Mouse (Mus musculus) gastrocnemius, postnatal 4 days (tissue): Measurements from ENCODE around the gene Zfp94. TPM values are rescaled to one million over a fixed set of nuclear protein-coding genes. Genes with fewer than 3 reads are reported as not detected.
"Not testable (repeated sequence)": the region's sequence is repeated elsewhere in the genome, so short reads cannot be mapped to it uniquely, and the experiment has no call there.

Experiments used
- DNase-seq, 2 experiments: peaks; one replicate each; pipeline ENCODE4 v3.0.0; 2021 to 2022; ENCODE audit warnings: low spot score in 2 of 2, mixed read lengths in 2 of 2
- microRNA-seq: library from miRNA; unstranded; fragments of <30 nt; microRNA quantifications from one replicate; pipeline ENCODE4 v1.2.0, GENCODE M21; 2021
- total RNA-seq, 2 experiments: library from RNA; stranded (reverse); gene quantifications; 2 replicates each; pipeline ENCODE4 v1.2.3; 2021

The Zfp94 gene
- total RNA-seq, 2 experiments from 2014 or later: 4.0 to 4.2 TPM

DNA sequence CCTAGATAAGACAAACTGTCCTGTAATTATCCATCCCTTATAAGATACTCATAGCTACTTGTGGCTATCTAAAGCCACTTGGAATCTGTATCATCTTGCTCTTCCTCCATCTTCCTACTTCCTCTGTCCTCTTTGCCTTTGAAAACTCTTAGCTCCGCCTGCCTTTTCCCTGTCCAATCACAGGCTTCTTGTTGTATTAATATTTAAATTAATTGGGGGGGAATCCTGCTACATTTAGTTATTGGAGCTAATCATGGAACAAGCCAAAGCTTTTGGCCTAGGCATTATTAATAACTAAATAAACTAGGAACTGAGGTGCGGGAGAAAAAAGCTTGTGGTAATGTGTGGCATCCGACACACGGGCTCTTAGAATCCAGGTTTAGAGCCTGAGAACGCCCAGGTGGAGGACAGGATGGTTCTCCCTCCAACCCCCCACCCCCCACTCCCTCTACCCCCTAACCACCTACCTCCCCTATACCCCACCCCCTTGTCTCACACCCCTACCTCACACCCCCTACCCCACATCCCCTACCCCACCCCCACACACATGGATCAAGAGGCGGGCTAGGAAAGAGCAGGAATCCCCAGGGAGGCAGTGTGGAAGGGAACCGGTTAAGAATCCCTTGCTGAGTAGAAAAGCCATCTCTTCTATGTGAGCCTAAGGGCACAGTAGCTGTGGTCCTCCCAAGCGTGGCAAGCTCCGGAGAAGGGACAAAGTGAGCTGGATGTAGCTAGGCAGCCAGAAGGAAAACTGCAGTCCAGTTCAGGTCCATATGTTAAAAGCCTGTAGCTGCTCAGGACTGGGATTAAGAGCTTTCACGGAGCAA is 36.2 kb downstream of the Zfp94 start:
- DNase-seq: peak in 1 of 2 experiments; percentile 4

DNA sequence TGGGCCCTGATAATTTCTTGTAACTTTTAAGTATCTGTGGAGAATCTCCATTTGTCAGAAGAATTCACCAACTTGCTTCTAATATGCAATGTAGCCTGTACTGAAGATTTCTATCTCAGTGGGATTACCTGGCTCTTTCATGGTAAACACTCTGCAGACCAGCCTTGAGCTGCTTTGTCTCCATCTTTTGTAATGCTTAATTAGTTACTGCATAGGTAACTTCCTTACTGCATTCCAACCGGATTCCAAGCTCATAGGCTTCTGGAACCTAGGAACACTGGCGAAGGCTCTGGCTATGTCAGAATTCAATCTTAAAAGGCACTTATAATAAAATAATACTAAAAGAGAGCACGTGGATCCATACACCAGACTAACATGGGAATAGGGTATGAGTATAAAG is 37.7 kb downstream of the Zfp94 start:
- not testable (repeated sequence) for DNase-seq

- no peak for DNase-seq
These were observed 42.0 kb downstream of the Zfp94 start for GRCm38 (mm10) chr7:24274456-24274855.

DNA sequence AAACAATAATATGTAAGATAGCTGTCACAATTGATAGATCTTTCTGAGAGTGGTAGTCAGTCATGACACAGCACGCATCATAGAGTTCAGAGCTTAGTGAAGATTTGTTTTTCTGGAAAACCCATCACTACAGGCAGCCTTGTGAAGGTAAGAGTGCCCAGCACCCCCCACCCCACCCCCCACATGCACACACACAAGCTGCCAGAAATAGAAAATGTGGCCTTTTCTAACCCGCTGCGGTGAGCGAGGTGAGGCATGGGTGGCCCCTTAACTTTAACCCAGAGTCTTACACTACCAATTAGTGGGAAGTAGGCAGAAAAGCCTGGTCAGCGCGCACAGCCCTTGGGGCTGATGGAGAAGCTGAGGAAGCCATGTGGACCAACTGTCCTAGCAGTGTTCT is 45.3 kb downstream of the Zfp94 start:
- DNase-seq: no peak

DNA sequence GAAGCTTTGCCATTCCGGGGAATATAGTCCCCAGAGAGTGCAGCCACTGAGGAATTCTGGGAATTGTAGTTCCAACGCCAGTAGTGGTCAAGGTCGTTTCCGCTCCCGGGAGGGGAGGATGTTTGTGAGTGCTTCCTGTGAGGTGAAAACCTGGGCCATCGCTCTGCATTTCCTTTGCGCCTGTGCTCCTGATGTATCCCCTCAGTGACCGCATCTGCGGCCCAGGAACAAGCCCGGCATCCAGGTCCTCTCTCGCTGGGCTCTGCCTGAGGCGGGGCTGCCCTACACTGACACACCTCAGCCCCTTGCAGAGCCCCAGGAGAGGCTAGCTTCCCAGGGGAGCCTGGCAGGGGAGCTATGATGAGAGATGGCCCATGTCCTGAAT is 46.2 kb downstream of the Zfp94 start, which contains the start of gene Zfp93:
Zfp93 (plus strand) TSS at position 133 of the 385 bp plus-strand sequence.
- DNase-seq: peak; percentile 28 to 69

DNA sequence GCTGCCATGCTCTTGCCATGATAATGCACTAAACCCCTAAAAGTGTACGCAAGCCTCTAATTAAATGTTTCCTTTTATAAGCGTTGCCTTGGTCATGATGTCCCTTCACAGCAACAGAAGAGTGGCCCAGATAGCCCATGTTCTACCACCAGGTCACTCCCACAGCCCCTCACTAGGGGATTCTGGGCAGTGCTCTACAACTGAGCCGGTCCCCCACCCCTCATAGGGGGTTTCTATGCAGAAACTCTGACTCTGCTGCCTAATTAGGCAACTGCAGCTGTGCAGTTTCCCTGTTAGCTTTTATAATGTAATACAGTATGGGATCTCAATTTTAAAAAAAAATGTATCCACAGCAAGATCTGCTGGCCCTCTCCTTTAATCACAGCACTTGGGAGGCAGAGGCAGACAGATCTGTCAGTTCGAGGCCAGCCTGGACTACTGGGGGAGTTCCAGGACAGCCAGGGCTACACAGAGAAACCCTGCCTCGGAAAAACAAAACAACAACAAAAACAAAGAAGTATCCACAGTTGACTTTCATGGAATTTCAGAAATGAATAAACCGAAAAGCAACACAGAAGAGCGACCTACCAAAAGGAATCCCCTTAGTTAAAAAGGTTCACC is 46.7 kb downstream of the Zfp94 start:
- DNase-seq: no peak

GRCm38 (mm10) chr7:24269256-24269655 is 47.2 kb downstream of the Zfp94 start:
- no peak for DNase-seq

GRCm38 (mm10) chr7:24268176-24269155 is 48.0 kb downstream of the Zfp94 start:
- no peak for DNase-seq

- DNase-seq: no peak
These were observed 56.5 kb downstream of the Zfp94 start for GRCm38 (mm10) chr7:24260000-24260312.

GRCm38 (mm10) chr7:24259306-24259999 is 57.0 kb downstream of the Zfp94 start:
- DNase-seq: no peak

GRCm38 (mm10) chr7:24254633-24255474 is 61.6 kb downstream of the Zfp94 start, which contains the start of gene Zfp108:
TSS of gene Zfp108 (plus strand) at chr7:24254794.
- DNase-seq: peak; percentile 36 to 79

- no peak for DNase-seq
These were observed 62.5 kb downstream of the Zfp94 start for GRCm38 (mm10) chr7:24253779-24254615.

Small RNA genes within 50 kb of the gene (microRNA-seq; reads per million reads assigned to microRNA genes)
- gene Gm27592: not detected

Other genes with a start within 250 kb of the Zfp94 start
- 1 to 10 TPM; 9.1 TPM for gene Zfp180, start 234.7 kb downstream of the Zfp94 start, total RNA-seq
- gene Zfp112, start 204.4 kb downstream of the Zfp94 start, total RNA-seq: 1 to 10 TPM; 4.4 to 4.5 TPM
- 1 to 10 TPM; 6.1 to 8.6 TPM for gene Zfp235, start 182.5 kb downstream of the Zfp94 start, total RNA-seq
- gene Zfp114, start 141.6 kb downstream of the Zfp94 start, total RNA-seq: under 1 TPM; 0.57 to 0.83 TPM
- gene Zfp111, start 105.2 kb downstream of the Zfp94 start, total RNA-seq: 10 to 100 TPM in 1 of 2 experiments, 1 to 10 TPM in 1; 9.2 to 10.1 TPM
- gene Zfp109, start 79.1 kb downstream of the Zfp94 start, total RNA-seq: 1 to 10 TPM; 2.1 to 2.2 TPM
- 1 to 10 TPM; 2.1 to 2.2 TPM for gene Zfp108, start 61.9 kb downstream of the Zfp94 start, total RNA-seq
- 1 to 10 TPM; 3.9 to 5.5 TPM for gene Zfp93, start 46.2 kb downstream of the Zfp94 start, total RNA-seq
- gene Zfp61, start 15.4 kb downstream of the Zfp94 start, total RNA-seq: 1 to 10 TPM; 8.7 to 8.9 TPM
- under 1 TPM in 1 of 2 experiments, not detected in 1; 0.31 TPM for gene Tescl, start 17.3 kb upstream of the Zfp94 start, total RNA-seq
- gene Lypd5, start 32.5 kb upstream of the Zfp94 start, total RNA-seq: not detected
- gene Kcnn4, start 53.6 kb upstream of the Zfp94 start, total RNA-seq: under 1 TPM; 0.61 to 0.93 TPM
- 10 to 100 TPM; 18.1 to 21.1 TPM for gene Smg9, start 83.0 kb upstream of the Zfp94 start, total RNA-seq
- gene Irgc1, start 135.6 kb upstream of the Zfp94 start, total RNA-seq: under 1 TPM; 0.26 to 0.52 TPM
- 1 to 10 TPM; 2.5 to 3.7 TPM for gene Plaur, start 145.8 kb upstream of the Zfp94 start, total RNA-seq
- gene Cadm4, start 165.4 kb upstream of the Zfp94 start, total RNA-seq: 10 to 100 TPM; 18.6 to 21.3 TPM
- gene Zfp428, start 190.3 kb upstream of the Zfp94 start, total RNA-seq: 10 to 100 TPM; 12.6 to 15.9 TPM
- gene AC161166.1, start 195.8 kb upstream of the Zfp94 start, total RNA-seq: not detected
- 10 to 100 TPM; 20.5 to 22.0 TPM for gene Irgq, start 214.0 kb upstream of the Zfp94 start, total RNA-seq
- gene Pinlyp, start 229.5 kb upstream of the Zfp94 start, total RNA-seq: not detected
- 10 to 100 TPM; 44.4 to 45.2 TPM for gene Xrcc1, start 229.6 kb upstream of the Zfp94 start, total RNA-seq